Comparison of ENCODE assay signal across 8 mouse cellular contexts in the genomic region with DNA sequence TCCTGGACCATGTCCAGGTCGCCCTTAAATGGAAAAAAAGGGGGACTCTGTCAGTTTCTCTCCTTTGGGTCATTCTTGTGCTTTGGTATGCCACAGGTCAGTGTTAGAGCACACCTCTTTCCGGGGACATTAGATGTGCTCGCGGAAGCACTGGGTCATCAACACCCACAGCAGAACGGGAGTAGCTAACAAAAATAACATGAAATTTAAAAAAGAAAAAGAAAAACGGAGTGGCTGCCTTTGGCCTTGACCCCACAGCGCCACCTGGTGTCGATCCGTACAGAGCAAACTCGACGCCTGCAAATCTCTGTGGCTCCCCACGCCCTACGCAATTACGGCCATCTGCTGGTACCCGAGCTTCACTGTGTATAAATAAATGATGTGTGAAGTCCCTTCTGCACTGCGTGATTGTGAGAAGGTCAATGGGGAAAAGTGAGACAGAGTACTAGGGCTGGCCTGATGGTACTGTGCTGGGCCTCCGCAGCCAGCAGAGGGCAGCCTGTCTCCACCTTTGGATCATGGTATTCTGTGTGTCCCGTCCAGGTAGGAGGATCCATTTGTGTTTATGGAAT.
DNase-seq lines count a peak whose midpoint lies in the region; ATAC-seq lines count a peak whose summit lies in the region.

No protein-coding gene starts in this region.

- H3K9me3 ChIP-seq in intestine, embryonic 15.5 days = no peaks in the 10 kb centered on the region

- ATAC-seq in intestine, embryonic 15.5 days = peak; percentile 94
- ATAC-seq in megakaryocyte progenitor cell, adult 5-6 weeks (replicated peaks; ENCODE audit: poor library complexity) = peak; percentile 96

- no peaks in the 10 kb centered on the region for H3K4me1 ChIP-seq in intestine, embryonic 15.5 days (replicated peaks)

- H3K27ac ChIP-seq in intestine, embryonic 15.5 days = no peak overlapping the region

- 13% methylated on average over 18 of the region's 18 CpGs for WGBS in intestine, embryonic 15.5 days

- H3K4me2 ChIP-seq in intestine, embryonic 15.5 days (replicated peaks) = peak overlapping the region; percentile 55

- H3K4me3 ChIP-seq in intestine, embryonic 15.5 days (replicated peaks) = no peak overlapping the region

- DNase-seq in adrenal gland, adult (ENCODE audit: inconsistent age in 2 of 2, low spot score in 1 of 2) = peak; percentile 44 to 80
- DNase-seq in adrenal gland, adult 8-10 months = no peak
- DNase-seq in cerebellum, adult 9-10 months = peak; percentile 21
- peak; percentile 16 to 75 for DNase-seq in frontal cortex, adult 2 months (ENCODE audit: extremely low spot score in 1 of 2, low spot score in 1 of 2)
- peak; percentile 9 to 80 for DNase-seq in left cerebral cortex, postnatal 10 days (ENCODE audit: extremely low spot score in 1 of 2, low spot score in 2 of 2)
- DNase-seq in right cerebral cortex, postnatal 4 days = peak; percentile 90

- H3K27me3 ChIP-seq in intestine, embryonic 15.5 days (replicated peaks) = no peaks in the 10 kb centered on the region

- intact Hi-C loops in left cerebral cortex, postnatal 10 days (cut with DNase I) = loop anchor here (5.0 kb wide), 1 partner anchor 484 kb away; no protein-coding TSS in a partner anchor

- H3K36me3 ChIP-seq in intestine, embryonic 15.5 days = no peaks in the 10 kb centered on the region

- H3K9ac ChIP-seq in intestine, embryonic 15.5 days = no peak overlapping the region
